Mouse (Mus musculus) right cerebral cortex, postnatal 25 days (tissue): ENCODE measurements around the gene Irf9.
A peak's percentile ranks its signal among the peaks of the same experiment; 100 is the strongest.

Source experiments
- DNase-seq: peaks from one replicate; pipeline ENCODE4 v3.0.0; 2022

Irf9 gene

DNA sequence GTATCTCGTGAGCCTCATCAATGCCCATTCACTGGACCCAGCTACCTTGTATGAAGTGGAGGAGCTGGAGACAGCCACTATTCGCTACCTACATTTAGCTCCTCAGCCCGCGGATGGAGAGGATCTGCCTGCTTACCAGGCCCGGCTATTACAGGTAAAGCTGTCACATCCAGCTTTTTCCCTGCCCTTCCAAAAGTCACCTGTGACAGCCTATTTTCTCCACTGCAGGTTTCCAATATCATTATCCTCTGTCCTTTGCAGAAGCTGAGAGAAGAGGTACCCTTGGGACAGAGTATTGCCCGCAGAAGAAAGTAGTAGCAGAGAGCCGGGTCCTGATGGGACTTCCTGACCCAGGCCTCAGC, at the start of gene Irf9:
TSS of gene Irf9 (plus strand) at position 301 of the 362 bp plus-strand sequence.
- DNase-seq, result no peak

- DNase-seq, result no peak
These were observed 48.7 kb upstream of the Irf9 start for GRCm38 (mm10) chr14:55554635-55555034.

DNA sequence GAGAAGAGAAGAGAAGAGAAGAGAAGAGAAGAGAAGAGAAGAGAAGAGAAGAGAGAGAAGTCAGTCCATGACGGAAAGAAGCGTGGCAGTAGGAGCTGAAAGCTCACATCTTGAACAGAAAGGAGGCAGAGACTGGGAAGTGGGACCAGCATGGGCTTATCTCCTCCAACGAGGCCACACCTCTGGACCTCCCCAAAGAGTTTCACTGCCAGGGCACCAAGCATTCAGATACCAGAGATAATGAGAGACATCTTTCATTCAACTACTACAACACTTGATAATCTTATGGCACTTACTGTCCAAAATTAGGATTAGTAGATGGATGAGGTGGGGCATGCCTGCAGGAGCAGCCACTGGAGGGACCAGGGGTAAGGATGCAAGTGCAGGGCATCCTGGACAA, 47.6 kb upstream of the Irf9 start:
- DNase-seq, result no peak

DNA sequence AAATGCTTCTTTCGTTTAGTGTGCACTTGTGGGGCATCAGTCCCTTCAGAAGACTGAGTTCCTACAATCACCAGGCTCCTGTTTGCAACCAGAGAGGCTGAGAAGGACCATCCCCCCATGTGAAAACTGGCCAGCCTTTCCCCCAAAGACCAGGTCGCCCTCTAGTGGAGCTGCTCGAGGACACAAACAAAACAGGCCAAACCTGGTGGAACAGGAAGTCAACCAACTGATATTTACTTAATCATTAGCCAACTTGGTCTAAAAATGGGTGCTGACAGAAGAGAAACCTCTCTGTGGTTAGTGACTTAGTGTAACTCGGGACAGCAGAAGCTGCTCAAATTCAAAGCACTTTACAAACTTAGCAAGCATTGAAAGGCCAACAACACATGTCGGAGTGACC, 46.4 kb upstream of the Irf9 start:
- DNase-seq, result peak; percentile 50

DNA sequence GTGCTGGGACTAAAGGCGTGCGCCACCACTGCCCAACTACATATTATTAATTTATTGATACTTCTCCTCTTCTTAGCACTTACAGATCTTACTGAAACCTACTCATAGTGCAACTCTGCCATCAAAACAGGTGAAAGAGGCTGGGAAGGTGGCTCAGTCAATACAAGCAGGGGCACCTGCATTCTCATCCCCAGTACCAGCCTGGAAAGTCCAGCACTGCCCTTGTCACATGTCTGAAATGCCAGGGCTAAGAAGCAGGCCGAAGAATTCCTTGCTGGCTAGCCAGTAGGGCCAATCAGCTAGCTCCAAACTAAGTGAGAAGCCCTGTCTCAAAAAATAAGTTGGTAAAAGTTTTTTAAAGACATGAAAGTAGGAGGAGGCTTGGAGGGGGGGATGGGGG, 45.8 kb upstream of the Irf9 start:
- DNase-seq, result no peak

DNA sequence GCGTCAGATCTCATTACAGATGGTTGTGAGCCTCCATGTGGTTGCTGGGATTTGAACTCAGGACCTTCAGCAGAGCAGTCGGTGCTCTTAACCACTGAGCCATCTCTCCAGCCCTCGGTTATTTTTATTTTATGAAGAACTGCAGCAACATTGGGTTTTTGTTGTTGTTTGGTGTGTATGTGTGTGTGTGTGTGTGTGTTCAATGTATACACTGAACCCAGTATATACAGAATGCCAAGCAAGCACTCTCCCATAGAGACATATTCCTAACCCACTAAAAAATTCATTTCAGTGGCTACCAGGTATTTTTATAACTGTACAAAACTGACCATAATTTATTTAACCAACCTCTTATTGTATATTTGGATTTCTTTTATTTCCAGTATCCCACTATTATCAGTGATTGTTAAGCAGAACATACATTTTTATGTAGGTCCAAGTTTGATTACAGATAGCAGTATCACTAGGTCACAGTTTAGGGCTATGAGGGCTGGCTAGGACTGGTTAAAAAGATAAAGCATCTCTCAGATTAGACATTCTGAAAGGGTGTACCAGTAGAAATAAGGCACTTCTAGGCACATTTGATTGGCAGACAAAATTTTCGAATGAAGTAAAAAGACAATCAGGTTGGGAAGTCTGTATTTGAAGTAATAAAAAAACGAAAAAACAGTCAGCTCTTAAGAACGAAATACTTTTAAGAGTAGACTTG, 44.5 kb upstream of the Irf9 start:
- no peak for DNase-seq

- peak; percentile 87 for DNase-seq
These were observed 43.6 kb upstream of the Irf9 start, which contains the start of gene Dcaf11 for GRCm38 (mm10) chr14:55559799-55560201. TSS of gene Dcaf11 (plus strand) at chr14:55560006.

GRCm38 (mm10) chr14:55560202-55561073, 42.9 kb upstream of the Irf9 start, which contains the start of gene A730061H03Rik:
TSS of gene A730061H03Rik (minus strand) at chr14:55560406.
- DNase-seq, result peak; percentile 98

DNA sequence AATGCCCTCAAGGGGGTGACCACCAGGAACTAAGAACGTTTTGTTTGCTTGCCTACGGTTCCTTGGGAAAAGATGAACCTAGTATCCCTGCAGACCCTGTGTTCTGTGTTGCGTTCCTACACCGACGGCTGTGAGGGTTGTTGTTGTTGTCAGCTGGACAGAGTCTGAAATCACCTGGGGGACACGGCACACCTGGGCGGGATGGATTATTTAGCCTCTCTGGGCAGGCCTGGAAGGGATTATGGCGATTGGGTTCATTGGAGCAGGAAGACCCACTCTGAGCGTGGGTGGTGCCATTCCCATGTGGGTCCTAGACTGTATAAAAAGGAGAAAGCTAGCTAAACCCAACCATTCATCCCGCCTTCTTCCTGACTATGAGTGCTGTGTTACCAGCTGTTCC, 41.5 kb upstream of the Irf9 start:
- no peak for DNase-seq

DNA sequence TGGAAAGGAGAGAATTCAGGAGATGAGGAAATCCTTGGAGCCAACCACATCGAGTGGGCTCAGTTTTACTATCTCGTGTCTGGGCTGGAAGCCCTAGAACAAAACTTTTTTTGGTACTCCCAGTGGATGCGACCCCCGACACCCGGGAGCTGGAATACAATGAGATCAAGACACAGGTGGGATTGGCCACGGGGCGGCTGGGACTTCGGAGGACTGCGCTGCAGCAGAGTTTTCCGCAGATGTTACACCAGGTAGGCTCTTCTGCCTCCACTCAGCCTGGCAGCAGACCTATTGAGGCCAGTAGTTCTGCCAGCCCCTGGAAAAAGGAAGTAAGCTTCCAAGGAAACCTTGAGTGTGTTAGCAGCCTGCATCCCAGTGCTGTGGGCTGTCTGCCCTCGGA, 40.1 kb upstream of the Irf9 start:
- no peak for DNase-seq

- no peak for DNase-seq
These were observed 37.6 kb upstream of the Irf9 start for GRCm38 (mm10) chr14:55565748-55566147.

DNA sequence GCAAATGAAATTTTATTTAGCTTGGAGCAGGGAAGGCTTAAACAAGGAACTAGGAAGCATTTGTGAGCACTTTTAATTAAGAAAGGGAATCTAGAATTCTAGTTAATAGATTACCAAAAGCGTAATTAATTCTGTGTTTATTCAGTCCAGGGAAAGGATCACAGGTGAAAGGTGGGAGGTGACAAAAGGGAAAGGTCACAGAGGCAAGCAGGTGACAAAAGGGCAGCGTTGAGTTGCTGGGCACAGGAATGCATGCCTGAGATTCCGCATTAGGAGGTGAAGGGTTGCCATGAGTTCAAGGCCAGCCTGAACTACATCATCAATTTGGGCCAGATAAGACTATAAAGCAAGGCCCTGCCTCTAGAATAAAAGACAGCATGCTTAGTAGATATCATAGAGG, 35.9 kb upstream of the Irf9 start:
- no peak for DNase-seq

DNA sequence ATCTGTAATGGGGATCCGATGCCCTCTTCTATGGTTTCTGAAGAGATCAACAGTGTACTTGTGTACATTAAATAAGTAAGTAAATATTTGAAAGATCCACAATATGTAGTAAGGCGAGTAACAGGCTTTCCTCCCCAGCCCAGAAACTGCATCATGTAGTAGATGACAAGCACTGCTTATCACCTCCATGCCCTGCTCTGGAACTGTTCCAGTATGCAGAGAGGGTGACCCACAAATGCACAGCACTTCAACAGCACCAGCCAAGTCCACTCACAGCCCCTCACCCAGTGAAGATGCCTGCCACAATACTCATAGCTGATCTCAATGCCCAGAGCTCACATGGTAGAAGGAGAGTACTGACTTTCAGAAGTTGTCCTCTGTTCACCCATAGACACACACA, 32.8 kb upstream of the Irf9 start:
- DNase-seq, result no peak

DNA sequence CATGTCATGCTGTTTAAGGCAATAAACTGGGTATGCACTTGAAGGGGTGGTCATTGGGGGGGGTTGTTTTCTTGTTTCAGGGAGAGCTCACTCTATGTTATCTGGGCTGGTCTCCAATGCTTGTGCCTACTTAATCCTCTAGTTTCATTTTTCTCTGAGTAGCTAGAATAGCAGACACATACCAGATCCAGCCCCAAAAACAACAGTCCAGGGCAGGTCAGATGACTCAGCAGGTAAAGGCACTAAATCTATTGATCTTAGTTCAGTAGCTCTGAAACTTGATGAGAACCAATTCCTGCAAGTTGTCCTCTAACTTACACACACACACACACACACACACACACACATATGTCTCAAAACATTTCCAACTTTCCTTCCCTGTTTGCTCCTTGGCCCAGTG, 31.6 kb upstream of the Irf9 start:
- no peak for DNase-seq

- no peak for DNase-seq
These were observed 28.1 kb upstream of the Irf9 start, which contains the start of gene Fitm1 for GRCm38 (mm10) chr14:55575302-55575701. TSS of gene Fitm1 (plus strand) at chr14:55575617.

DNA sequence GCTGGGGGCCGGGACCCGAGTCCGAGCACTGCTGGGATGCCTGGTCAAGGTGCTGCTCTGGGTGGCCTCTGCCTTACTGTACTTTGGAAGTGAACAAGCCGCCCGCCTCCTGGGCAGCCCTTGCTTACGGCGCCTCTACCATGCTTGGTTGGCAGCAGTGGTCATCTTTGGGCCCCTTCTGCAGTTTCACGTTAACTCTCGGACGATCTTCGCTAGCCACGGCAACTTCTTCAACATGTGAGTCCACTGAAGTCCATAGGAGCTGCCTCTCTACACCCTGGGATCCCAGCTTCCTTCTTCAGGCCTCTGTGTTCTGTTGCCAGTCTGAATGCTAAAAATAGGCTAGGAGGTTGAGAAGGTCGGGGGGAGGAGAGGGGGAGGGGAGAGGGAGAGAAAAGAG, 27.7 kb upstream of the Irf9 start:
- DNase-seq, result no peak

DNA sequence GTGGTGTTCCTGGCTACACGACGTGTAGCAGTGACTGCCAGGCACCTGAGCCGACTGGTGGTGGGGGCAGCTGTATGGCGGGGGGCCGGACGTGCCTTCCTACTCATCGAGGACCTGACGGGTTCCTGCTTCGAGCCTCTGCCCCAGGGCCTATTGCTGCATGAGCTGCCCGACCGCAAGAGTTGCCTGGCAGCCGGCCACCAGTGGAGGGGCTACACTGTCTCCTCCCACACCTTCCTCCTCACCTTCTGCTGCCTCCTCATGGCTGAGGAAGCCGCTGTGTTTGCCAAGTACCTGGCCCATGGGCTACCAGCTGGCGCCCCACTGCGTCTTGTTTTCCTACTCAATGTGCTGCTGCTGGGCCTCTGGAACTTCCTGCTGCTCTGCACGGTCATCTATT, 27.0 kb upstream of the Irf9 start:
- no peak for DNase-seq

GRCm38 (mm10) chr14:55577871-55578667, 25.3 kb upstream of the Irf9 start, which contains the start of gene Psme1:
TSS of gene Psme1 (plus strand) at chr14:55578123.
- DNase-seq, result peak; percentile 77

GRCm38 (mm10) chr14:55578668-55579269, 24.6 kb upstream of the Irf9 start:
- DNase-seq, result no peak

- DNase-seq, result no peak
These were observed 23.6 kb upstream of the Irf9 start for GRCm38 (mm10) chr14:55579511-55580496.

DNA sequence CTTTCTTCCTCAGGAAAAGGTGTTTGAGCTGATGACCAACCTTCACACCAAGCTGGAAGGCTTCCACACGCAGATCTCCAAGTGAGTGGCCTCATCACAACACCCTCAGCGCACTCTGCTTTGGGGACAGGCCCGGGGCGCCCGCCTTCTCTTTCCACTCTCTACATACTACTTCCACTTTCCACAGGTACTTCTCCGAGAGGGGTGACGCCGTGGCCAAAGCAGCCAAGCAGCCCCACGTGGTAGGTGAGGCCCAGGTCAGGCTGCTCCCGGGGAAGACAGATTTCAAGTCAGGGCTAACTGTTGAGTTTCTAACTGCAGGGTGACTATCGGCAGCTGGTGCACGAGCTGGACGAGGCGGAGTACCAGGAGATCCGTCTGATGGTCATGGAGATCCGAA, 22.6 kb upstream of the Irf9 start:
- no peak for DNase-seq
